Mouse (Mus musculus) cerebellum, adult 2 months (tissue): ENCODE measurements around the gene Olfml2b. TPM values are rescaled to one million over a fixed set of nuclear protein-coding genes. Genes with fewer than 3 reads are reported as not detected.
A peak's percentile ranks its signal among the peaks of the same experiment; 100 is the strongest.

ENCODE experiments used
- DNase-seq, 2 experiments: peaks; one replicate each; pipeline ENCODE4 v3.0.0; 2021
- H3K27ac ChIP-seq: fragments of 200-500 bp; 2 replicates; pipeline ENCODE4 v1.5.1; 2012; ENCODE audit warnings: low read length, control low read depth, inconsistent platforms; ENCODE audit not compliant: insufficient read depth
- H3K27me3 ChIP-seq: fragments of 200-500 bp; 2 replicates; pipeline ENCODE4 v1.6.1; 2012; ENCODE audit warnings: inconsistent platforms, mild to moderate bottlenecking, low read length, moderate library complexity; ENCODE audit not compliant: control insufficient read depth, insufficient read depth
- H3K4me1 ChIP-seq: fragments of 200-500 bp; 2 replicates; pipeline ENCODE4 v1.6.1; 2011; ENCODE audit warnings: low read length; ENCODE audit not compliant: control insufficient read depth, insufficient read depth
- H3K4me3 ChIP-seq: fragments of 200-500 bp; replicated peaks from 2 replicates; pipeline ENCODE3; 2011; ENCODE audit warnings: mild to moderate bottlenecking, low read depth, low read length, control low read depth; ENCODE audit not compliant: insufficient read depth
- CTCF ChIP-seq: fragments of 200-500 bp; IDR thresholded peaks from 2 replicates; pipeline ENCODE4 v1.5.1; 2011; ENCODE audit warnings: low read depth, mild to moderate bottlenecking, control low read depth, low read length, moderate library complexity, borderline replicate concordance; ENCODE audit not compliant: insufficient read depth
- POLR2A ChIP-seq: fragments of 200-500 bp; IDR thresholded peaks from 2 replicates; pipeline ENCODE4 v1.6.1; 2011; ENCODE audit warnings: low read length, control low read depth, borderline replicate concordance; ENCODE audit not compliant: insufficient read depth
- WGBS: fragments of 180-500 bp; shearing (Covaris S2); methylation state at CpG from one replicate; pipeline ENCODE4 v1.1.7; 2018; 5-methylcytosine and 5-hydroxymethylcytosine counted together
- polyA plus RNA-seq: library from polyadenylated mRNA; depleted of rRNA; stranded (reverse); fragments of >200 nt; gene quantifications from 2 replicates; pipeline ENCODE4 v1.2.3, GENCODE M21; 2012

Gene Olfml2b
- polyA plus RNA-seq, 1 experiment = 3.8 TPM

DNA sequence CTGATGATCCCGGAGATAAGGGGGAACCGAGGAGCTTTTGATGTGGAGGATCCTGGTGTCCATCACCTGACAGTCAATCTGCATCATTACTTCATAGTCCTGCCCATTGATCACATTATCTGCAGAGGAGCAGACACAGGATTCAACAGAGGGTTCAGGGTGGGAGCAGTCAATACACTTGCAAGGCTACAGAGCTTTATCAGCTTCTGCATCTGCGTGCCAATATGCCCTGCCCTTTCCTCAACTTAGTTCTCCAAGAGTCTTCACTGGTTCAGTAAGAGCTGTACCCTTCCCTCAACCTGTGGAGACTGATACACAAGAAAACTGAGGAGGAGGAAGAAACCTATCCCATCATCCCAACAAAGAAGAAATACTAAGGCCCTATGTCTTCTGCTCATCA is 65.6 kb downstream of the Olfml2b start:
- TF ChIP-seq CTCF (no peak), POLR2A (no peak)
- Histone ChIP-seq H3K4me3 (no peak overlapping the region), H3K4me1 (no peaks in the 10 kb centered on the region), H3K27me3 (no peaks in the 10 kb centered on the region), H3K27ac (no peak overlapping the region)
- 94% methylated on average over 3 of the region's 3 CpGs for WGBS
- no peak for DNase-seq

DNA sequence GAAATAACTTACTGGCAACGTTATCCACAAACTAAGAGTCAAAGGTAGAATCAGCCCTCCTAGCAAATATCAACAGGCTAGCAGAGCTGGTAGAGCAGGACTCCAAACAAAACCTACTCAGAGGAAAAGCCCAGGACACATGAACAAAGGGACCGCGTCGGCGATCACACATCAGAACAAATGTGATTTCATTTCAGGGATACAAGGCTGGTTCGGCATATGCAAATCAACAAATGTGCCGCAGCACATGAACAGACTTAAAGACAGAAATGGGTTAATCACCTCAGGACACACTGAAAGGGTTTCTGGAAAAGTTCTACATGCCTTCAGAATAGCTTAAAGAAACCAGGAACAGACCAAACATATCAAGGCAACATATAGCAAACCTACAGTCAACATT is 67.4 kb downstream of the Olfml2b start:
- DNase-seq = no peak
- H3K27ac ChIP-seq = no peak overlapping the region
- H3K4me3 ChIP-seq = no peak overlapping the region
- TF ChIP-seq POLR2A (no peak), CTCF (no peak)
- no peaks in the 10 kb centered on the region for H3K4me1 ChIP-seq
- H3K27me3 ChIP-seq = no peaks in the 10 kb centered on the region
- 91% methylated on average over 7 of the region's 7 CpGs for WGBS

- WGBS = 93% methylated on average over 3 of the region's 3 CpGs
- DNase-seq = no peak
- Histone ChIP-seq H3K4me1 (peaks cover 4% of the 10 kb centered on the region), H3K4me3 (no peak overlapping the region), H3K27me3 (no peaks in the 10 kb centered on the region), H3K27ac (no peak overlapping the region)
- TF ChIP-seq CTCF = no peak
- no peak for TF ChIP-seq POLR2A
Observed at GRCm38 (mm10) chr1:170717241-170717828, 73.0 kb downstream of the Olfml2b start.

- TF ChIP-seq CTCF = no peak
- TF ChIP-seq POLR2A = no peak
- Histone ChIP-seq H3K4me1 (peaks cover 4% of the 10 kb centered on the region), H3K27me3 (no peaks in the 10 kb centered on the region), H3K4me3 (no peak overlapping the region), H3K27ac (no peak overlapping the region)
- 70% methylated on average over 8 of the region's 8 CpGs for WGBS
- no peak for DNase-seq
Observed at GRCm38 (mm10) chr1:170718133-170718810, 73.9 kb downstream of the Olfml2b start.

GRCm38 (mm10) chr1:170721560-170721959 is 77.2 kb downstream of the Olfml2b start:
- Histone ChIP-seq H3K4me1 (peaks cover 4% of the 10 kb centered on the region), H3K27me3 (no peaks in the 10 kb centered on the region), H3K27ac (no peak overlapping the region), H3K4me3 (no peak overlapping the region)
- TF ChIP-seq POLR2A (no peak), CTCF (no peak)
- peak in 1 of 2 experiments; percentile 26 for DNase-seq
- WGBS = 68% methylated on average over 5 of the region's 5 CpGs

DNA sequence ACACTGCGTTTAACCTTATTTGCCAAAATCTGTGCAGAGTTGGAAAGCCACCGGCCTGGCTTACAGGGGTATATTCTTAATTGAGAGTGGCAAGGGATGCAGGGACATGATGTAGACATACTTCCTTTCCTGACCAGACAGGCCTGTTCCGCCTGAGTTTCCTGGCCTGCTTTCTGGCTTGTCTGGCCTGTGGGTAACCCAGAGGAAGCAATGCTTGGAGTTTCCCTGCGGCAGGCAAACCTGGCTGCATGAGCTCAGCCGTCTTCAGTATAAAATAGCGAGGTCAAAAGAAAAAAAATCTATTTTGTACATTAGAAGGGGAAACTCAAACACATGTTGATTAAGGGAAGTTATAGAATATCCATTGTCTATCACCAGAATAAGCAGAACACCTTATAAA is 84.2 kb downstream of the Olfml2b start:
- H3K4me1 ChIP-seq = peaks cover 3% of the 10 kb centered on the region; the same call in 1 of the 2 replicates
- no peak overlapping the region for H3K4me3 ChIP-seq
- peak; percentile 25 to 36 for DNase-seq
- TF ChIP-seq POLR2A (no peak), CTCF (no peak)
- WGBS = 23% methylated on average over 6 of the region's 6 CpGs
- no peaks in the 10 kb centered on the region for H3K27me3 ChIP-seq
- no peak overlapping the region for H3K27ac ChIP-seq

DNA sequence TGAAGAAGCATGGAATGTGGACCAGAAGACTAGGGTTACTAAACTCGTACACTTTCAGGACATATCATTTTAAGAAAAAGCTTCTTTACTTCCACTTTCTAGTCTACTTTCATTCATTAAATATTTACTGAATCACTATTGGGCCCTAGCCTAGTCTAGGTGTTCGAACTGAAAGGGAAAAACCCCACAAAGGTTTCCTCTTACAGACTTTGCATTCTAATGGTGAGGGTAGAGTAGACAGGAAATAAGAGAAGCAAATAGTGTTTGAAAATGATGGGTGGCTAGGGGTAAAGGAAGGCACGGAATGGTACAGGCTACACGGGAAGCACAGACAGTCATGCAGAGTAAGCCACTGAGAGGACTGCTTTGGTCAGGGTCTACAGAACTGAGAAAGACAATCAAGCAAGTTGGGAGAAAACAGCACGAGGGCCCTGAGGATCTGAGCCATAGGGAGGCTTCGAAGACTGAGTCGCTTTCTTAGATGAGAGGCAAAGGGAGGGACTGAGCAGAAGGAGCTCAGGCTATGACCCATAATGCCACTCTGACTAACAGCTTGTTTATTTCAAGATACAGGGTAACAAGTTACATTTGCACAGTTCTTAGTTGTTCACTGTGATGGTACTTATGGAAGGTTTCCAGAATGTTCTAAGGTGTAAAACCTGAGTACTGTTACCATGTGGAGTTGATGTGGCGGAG is 85.1 kb downstream of the Olfml2b start:
- peaks cover 3% of the 10 kb centered on the region; the same call in 1 of the 2 replicates for H3K4me1 ChIP-seq
- no peak for DNase-seq
- TF ChIP-seq POLR2A = no peak
- no peak for TF ChIP-seq CTCF
- no peak overlapping the region for H3K27ac ChIP-seq
- WGBS = 92% methylated on average over 8 of the region's 8 CpGs
- H3K4me3 ChIP-seq = no peak overlapping the region
- H3K27me3 ChIP-seq = no peaks in the 10 kb centered on the region
